Mouse (Mus musculus) cerebellum, adult 2 months (tissue): ENCODE measurements at regions not wholly inside any gene's neighbourhood (a gene's known extent, or its start where the extent isn't known, plus 50 kb on each side); places are given as distances from the start of the nearest gene placed in this dataset.

Source experiments
- DNase-seq, 2 experiments: peaks; one replicate each; pipeline ENCODE4 v3.0.0; 2021
- H3K27ac ChIP-seq: fragments of 200-500 bp; 2 replicates; pipeline ENCODE4 v1.5.1; 2012; ENCODE audit warnings: low read length, control low read depth, inconsistent platforms; ENCODE audit not compliant: insufficient read depth
- H3K27me3 ChIP-seq: fragments of 200-500 bp; 2 replicates; pipeline ENCODE4 v1.6.1; 2012; ENCODE audit warnings: inconsistent platforms, mild to moderate bottlenecking, low read length, moderate library complexity; ENCODE audit not compliant: control insufficient read depth, insufficient read depth
- H3K4me1 ChIP-seq: fragments of 200-500 bp; 2 replicates; pipeline ENCODE4 v1.6.1; 2011; ENCODE audit warnings: low read length; ENCODE audit not compliant: control insufficient read depth, insufficient read depth
- H3K4me3 ChIP-seq: fragments of 200-500 bp; replicated peaks from 2 replicates; pipeline ENCODE3; 2011; ENCODE audit warnings: mild to moderate bottlenecking, low read depth, low read length, control low read depth; ENCODE audit not compliant: insufficient read depth
- CTCF ChIP-seq: fragments of 200-500 bp; IDR thresholded peaks from 2 replicates; pipeline ENCODE4 v1.5.1; 2011; ENCODE audit warnings: low read depth, mild to moderate bottlenecking, control low read depth, low read length, moderate library complexity, borderline replicate concordance; ENCODE audit not compliant: insufficient read depth
- POLR2A ChIP-seq: fragments of 200-500 bp; IDR thresholded peaks from 2 replicates; pipeline ENCODE4 v1.6.1; 2011; ENCODE audit warnings: low read length, control low read depth, borderline replicate concordance; ENCODE audit not compliant: insufficient read depth
- WGBS: fragments of 180-500 bp; shearing (Covaris S2); methylation state at CpG from one replicate; pipeline ENCODE4 v1.1.7; 2018; 5-methylcytosine and 5-hydroxymethylcytosine counted together

- peak; percentile 3 to 6 for DNase-seq
- Histone ChIP-seq H3K4me3 (no peak overlapping the region), H3K27me3 (no peaks in the 10 kb centered on the region), H3K27ac (no peak overlapping the region), H3K4me1 (no peaks in the 10 kb centered on the region)
- TF ChIP-seq POLR2A (no peak), CTCF (no peak)
- WGBS, result 30% methylated on average over 6 of the region's 6 CpGs
Observed at GRCm38 (mm10) chr13:106510435-106510834, 426.3 kb downstream of the Ipo11 start.

GRCm38 (mm10) chr13:106501273-106501672 is 435.5 kb downstream of the Ipo11 start:
- no peak overlapping the region for H3K4me3 ChIP-seq
- no peaks in the 10 kb centered on the region for H3K27me3 ChIP-seq
- TF ChIP-seq POLR2A (no peak), CTCF (no peak)
- no peak for DNase-seq
- 81% methylated on average over 6 of the region's 6 CpGs for WGBS
- no peak overlapping the region for H3K27ac ChIP-seq
- H3K4me1 ChIP-seq, result no peaks in the 10 kb centered on the region

DNA sequence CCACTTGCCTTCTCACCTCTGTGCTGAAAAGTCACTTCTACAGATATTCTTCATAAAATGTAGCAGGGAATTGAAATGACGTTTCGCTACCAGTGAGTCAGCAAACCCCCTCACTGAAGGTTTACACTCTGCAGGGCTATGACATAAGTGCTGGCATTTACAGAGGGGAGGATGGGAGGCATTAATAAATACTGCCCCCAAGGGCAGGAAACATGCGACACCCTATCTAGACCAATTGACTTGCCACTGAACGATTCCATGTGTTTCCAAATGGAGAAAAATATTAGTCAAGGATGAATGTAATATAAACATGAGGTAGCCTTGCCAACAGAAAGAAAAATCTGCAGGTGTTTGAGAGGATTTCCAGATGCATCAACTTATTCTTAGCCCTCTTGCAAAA is 465.5 kb downstream of the Ipo11 start:
- no peak for DNase-seq
- H3K4me1 ChIP-seq, result no peaks in the 10 kb centered on the region
- no peaks in the 10 kb centered on the region for H3K27me3 ChIP-seq
- TF ChIP-seq POLR2A (no peak), CTCF (no peak)
- H3K4me3 ChIP-seq, result no peak overlapping the region
- WGBS, result 83% methylated on average over 4 of the region's 4 CpGs
- no peak overlapping the region for H3K27ac ChIP-seq

DNA sequence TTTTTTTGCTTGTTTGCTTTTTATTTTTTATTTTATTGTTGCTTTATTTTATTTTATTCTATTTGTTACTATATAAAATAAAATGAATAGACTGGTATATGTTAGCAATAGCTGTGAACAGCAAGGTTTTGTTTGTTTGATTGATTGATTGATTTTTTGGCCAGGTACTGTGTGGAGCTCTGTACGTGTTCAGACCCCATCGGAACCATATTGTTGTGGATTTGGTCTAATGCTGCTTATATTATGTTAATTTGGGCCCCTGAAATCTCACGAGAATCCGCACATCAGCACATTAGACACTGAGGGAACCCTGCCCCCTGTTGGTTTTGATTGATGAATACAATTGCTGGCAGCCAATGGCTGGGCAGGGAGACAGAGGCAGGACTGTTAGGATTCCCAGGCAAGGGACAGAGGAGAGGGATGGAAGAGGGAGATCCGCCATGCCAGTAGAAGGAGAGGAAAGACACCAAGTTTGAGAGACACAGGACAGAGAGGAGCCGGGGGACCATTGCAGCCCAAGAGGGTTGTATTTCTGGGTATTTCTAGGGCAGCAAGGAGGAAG is 482.3 kb downstream of the Ipo11 start:
- Histone ChIP-seq H3K4me1 (no peaks in the 10 kb centered on the region), H3K4me3 (no peak overlapping the region), H3K27me3 (no peaks in the 10 kb centered on the region), H3K27ac (no peak overlapping the region)
- TF ChIP-seq POLR2A (no peak), CTCF (no peak)
- WGBS, result 65% methylated on average over 6 of the region's 6 CpGs
- no peak for DNase-seq

DNA sequence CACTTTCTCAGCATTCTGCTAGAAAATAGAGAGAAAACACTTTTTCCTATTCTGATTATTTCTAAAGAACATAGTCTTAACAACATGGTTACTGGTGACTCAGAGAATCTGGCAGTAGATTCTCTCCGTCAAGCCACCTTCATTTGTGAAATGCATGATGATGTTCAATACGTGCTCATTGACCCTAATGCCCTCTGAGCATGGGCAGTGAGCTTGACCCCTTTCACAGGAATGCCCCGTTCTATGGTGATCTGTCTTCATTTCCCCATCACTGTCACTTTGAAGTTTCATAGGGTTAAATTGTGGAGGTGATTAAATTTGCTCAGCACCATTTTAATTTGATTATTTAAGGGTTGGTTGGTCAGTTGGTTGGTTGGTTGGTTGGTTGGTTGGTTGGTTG is 504.6 kb downstream of the Ipo11 start:
- Histone ChIP-seq H3K4me3 (no peak overlapping the region), H3K27me3 (no peaks in the 10 kb centered on the region), H3K4me1 (no peaks in the 10 kb centered on the region), H3K27ac (no peak overlapping the region)
- no peak for TF ChIP-seq CTCF
- no peak for TF ChIP-seq POLR2A
- DNase-seq, result no peak
- WGBS, result 70% methylated on average over 3 of the region's 3 CpGs

DNA sequence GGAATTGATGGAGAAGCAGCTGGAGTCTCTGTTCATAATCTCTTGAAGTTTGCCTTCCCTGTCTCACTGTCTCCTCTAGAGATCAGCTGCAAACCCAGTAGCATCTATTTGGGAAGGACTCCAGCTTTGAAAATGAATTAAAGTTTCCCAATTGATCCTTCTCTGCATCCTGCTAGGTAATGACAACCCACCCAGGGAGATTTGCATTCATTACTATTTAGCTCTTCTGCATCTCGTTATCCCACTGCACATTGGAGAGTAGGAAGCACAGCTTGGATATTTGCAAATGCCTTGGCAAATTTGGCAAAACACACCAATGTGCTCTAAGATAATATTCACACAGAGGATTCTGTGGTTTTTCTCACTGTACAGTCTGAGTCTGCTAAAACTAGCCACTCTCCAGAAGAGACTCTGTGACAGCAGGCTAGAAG is 530.1 kb downstream of the Ipo11 start:
- H3K27ac ChIP-seq, result no peak overlapping the region

GRCm38 (mm10) chr13:106392642-106393041 is 544.1 kb downstream of the Ipo11 start:
- no peak for DNase-seq
- H3K4me3 ChIP-seq, result no peak overlapping the region
- H3K27ac ChIP-seq, result no peak overlapping the region
- H3K4me1 ChIP-seq, result no peaks in the 10 kb centered on the region
- TF ChIP-seq CTCF (no peak), POLR2A (no peak)
- no peaks in the 10 kb centered on the region for H3K27me3 ChIP-seq
- 54% methylated on average over 8 of the region's 8 CpGs for WGBS

More for the DNA sequence above, 530.1 kb downstream of the Ipo11 start:
- no peak for DNase-seq
- H3K27me3 ChIP-seq, result no peaks in the 10 kb centered on the region
- WGBS, result 0% methylated on average over 1 of the region's 1 CpGs
- TF ChIP-seq POLR2A (no peak), CTCF (no peak)
- H3K4me1 ChIP-seq, result no peaks in the 10 kb centered on the region
- H3K4me3 ChIP-seq, result no peak overlapping the region

- TF ChIP-seq POLR2A (no peak), CTCF (no peak)
- H3K27ac ChIP-seq, result no peak overlapping the region
- no peak overlapping the region for H3K4me3 ChIP-seq
- WGBS, result 42% methylated on average over 4 of the region's 4 CpGs
- no peak for DNase-seq
- H3K27me3 ChIP-seq, result no peaks in the 10 kb centered on the region
- no peaks in the 10 kb centered on the region for H3K4me1 ChIP-seq
Observed at GRCm38 (mm10) chr13:106388634-106389033, 548.1 kb downstream of the Ipo11 start.
